In the genomic region with DNA sequence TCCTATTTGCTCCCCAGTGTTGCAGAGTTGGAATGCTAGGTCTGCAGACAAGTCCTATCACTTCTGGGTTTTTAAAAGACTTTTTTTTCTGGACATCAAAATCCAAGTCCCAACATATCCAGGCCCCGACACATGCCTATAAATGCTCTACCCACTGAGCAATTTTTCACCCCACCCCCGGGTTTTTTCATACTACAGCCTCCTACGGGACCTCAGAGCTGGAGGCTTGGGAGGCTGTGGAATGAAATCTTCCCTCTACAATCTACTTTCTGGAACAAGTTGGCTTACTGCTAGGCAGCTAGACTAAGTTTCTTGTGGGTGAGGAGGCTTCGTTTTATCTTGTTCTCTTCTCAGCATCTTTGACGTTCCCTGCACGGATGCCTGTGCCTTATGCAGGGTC, we compare ENCODE assay signal across 14 mouse cellular contexts.
"Had no signal": no experiment of that assay in that cellular context is flagged by ENCODE, and none has a peak within 500 bp of the region (broad histone marks: within the 10 kb centered on the region; RNA-seq: fewer than 3 reads in every experiment).

No protein-coding gene starts in this region.

- H3K27me3 ChIP-seq: neural tube, embryonic 12.5 days; neural tube, embryonic 13.5 days; neural tube, embryonic 15.5 days; stomach, embryonic 15.5 days had no signal

- H3K4me3 ChIP-seq: neural tube, embryonic 12.5 days; neural tube, embryonic 13.5 days; neural tube, embryonic 15.5 days; stomach, embryonic 15.5 days had no signal

- H3K9me3 ChIP-seq: neural tube, embryonic 12.5 days; neural tube, embryonic 13.5 days; neural tube, embryonic 15.5 days; stomach, embryonic 15.5 days had no signal

- H3K4me1 ChIP-seq: neural tube, embryonic 12.5 days; neural tube, embryonic 13.5 days; neural tube, embryonic 15.5 days; stomach, embryonic 15.5 days had no signal

- H3K9ac ChIP-seq: neural tube, embryonic 12.5 days; neural tube, embryonic 13.5 days; neural tube, embryonic 15.5 days; stomach, embryonic 15.5 days had no signal

- H3K4me2 ChIP-seq: neural tube, embryonic 12.5 days; neural tube, embryonic 13.5 days; neural tube, embryonic 15.5 days; stomach, embryonic 15.5 days had no signal

- H3K27ac ChIP-seq: neural tube, embryonic 12.5 days; neural tube, embryonic 13.5 days; neural tube, embryonic 15.5 days; stomach, embryonic 15.5 days; stomach, postnatal 0 days had no signal

- H3K36me3 ChIP-seq: neural tube, embryonic 12.5 days; neural tube, embryonic 13.5 days; neural tube, embryonic 15.5 days; stomach, embryonic 15.5 days had no signal

- DNase-seq: retina, postnatal 1 day; right cerebral cortex, postnatal 14 days; right cerebral cortex, postnatal 25 days; spleen, adult 18-20 months; thymus, adult 18-20 months; thymus, adult 2 months; thymus, postnatal 14 days; thymus, postnatal 36 days; thymus, postnatal 4 days had no signal
